Mouse (Mus musculus) adrenal gland, adult 8-10 months (tissue): Measurements from ENCODE around the gene Obox2. TPM values are rescaled to one million over a fixed set of nuclear protein-coding genes. Genes with fewer than 3 reads are reported as not detected.
"Not testable (repeated sequence)": the region's sequence is repeated elsewhere in the genome, so short reads cannot be mapped to it uniquely, and the experiment has no call there.

Source experiments
- DNase-seq: peaks from one replicate; pipeline ENCODE4 v3.0.0; 2022
- total RNA-seq, 4 experiments: library from RNA; stranded (reverse); gene quantifications; 2 replicates each; pipeline ENCODE4 v1.2.4; 2022

The Obox2 gene
- total RNA-seq = not detected

GRCm38 (mm10) chr7:15388421-15388998 lies at the start of gene Obox2, which contains the start of gene Obox1:
Obox2 (plus strand) TSS chr7:15388721.
Obox1 (plus strand) TSS chr7:15388948.
- DNase-seq = not testable (repeated sequence)

- not testable (repeated sequence) for DNase-seq
Measured at GRCm38 (mm10) chr7:15399147-15399874, 10.8 kb downstream of the Obox2 start.

- DNase-seq = not testable (repeated sequence)
Measured at GRCm38 (mm10) chr7:15406816-15407215, 18.3 kb downstream of the Obox2 start.

- DNase-seq = not testable (repeated sequence)
Measured at GRCm38 (mm10) chr7:15418046-15418445, 29.5 kb downstream of the Obox2 start.

- not testable (repeated sequence) for DNase-seq
Measured at GRCm38 (mm10) chr7:15425537-15425936, 37.0 kb downstream of the Obox2 start.

Other genes starting within 250 kb of the Obox2 start
- not detected for gene Obox1, start 227 bp downstream of the Obox2 start, total RNA-seq